Mouse (Mus musculus) thymus, postnatal 4 days (tissue): ENCODE results near the gene Zcchc2.

ENCODE experiments used
- DNase-seq: peaks from one replicate; pipeline ENCODE4 v3.0.0; 2021

Zcchc2 gene

GRCm38 (mm10) chr1:105990138-105990821, at the start of gene Zcchc2:
Gene Zcchc2 (plus strand): TSS chr1:105990406.
- DNase-seq, result peak; percentile 100

DNA sequence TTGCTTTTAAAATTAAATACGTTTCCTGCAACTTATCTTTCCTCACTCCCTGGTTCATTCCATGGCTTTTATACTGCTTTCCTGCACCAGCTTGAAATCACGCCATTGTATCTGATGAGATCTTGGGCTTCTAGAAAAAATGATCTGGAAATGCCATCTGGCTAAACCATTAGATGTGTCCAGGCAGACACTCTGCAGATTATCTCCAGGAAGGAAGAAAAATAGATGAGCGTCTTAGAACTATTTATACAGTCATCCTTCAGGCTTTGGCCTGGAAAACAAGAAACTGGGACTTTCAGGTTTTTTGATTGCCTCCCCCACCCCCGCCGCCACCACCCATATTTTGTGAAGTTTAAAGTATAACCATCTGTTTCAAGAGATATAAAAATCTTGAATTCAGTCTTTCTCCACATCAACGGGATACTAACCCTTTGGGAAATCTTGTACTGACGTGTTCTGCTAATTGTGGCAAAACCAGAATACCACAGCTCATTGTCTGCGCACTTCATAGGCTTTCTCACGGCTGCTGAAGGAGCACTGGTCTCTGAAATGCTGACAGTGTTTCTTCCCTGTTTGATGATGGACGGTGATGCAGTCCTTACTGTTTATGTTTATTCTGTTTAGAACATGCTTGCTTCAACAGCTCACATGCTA, 45.2 kb upstream of the Zcchc2 start:
- no peak for DNase-seq

DNA sequence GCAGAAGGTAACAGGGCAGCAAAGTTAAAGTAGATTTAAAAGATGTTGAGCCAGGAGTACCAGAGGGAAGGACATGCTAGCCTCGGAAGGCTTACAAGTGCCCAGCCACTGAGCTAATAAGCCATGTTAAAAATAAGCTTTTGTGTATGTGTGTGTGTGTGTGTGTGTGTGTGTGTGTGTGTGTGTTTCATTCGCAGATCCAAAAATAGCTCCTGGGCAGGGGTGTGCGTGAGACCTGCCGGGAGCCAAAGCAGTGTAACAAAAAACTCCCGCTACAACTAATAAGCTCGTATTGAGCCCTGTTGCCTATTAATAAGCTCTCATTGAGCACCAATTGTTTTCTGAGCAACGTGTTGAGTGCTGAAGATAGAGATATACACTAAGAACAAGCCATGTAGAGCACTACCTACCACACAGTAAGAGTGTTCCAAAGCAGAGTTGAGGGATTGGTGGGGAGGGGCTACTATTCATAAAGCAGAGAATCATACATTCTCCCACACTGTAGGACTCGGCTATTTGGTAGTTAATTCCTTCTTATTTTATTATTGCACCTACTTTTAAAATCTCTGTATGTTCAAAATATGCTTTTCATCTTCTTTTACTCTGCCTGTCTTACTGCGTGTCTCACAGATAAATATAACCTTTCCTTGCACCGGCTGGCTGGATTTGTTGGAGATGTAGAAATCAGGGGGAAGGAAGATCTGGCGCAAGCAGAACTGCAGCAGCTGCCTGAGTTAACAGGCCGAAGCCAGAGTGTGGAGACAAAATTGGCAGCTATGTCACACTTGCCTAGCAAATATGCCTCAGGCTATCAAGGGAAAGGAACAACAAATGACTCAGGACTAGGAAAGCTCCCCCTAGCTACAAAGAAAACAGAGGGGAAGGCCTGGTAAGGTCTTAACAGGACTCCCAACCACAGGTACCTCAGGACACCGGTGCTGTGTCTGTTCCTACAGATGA, 43.3 kb upstream of the Zcchc2 start:
- DNase-seq, result no peak

DNA sequence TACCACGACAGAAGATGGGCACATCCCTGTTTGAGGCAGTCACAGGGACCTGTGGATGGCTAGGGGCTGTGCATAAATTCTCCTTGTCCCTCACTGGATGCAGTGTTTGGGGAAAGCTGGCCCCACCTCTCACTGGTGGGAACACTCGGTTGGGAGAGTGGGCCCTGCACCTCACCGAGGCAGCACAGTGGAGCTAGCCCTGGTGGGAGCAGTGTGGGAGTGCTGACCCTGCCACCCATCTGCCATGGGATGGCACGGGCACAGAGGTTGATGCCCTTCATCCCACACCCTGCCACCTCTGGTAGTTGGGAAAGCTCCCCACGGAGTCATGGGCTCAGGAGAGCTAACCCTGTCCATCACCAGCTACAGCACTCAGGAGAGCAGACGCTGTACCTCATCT, 41.9 kb upstream of the Zcchc2 start:
- DNase-seq, result no peak

GRCm38 (mm10) chr1:105953588-105953987, 36.6 kb upstream of the Zcchc2 start:
- no peak for DNase-seq

DNA sequence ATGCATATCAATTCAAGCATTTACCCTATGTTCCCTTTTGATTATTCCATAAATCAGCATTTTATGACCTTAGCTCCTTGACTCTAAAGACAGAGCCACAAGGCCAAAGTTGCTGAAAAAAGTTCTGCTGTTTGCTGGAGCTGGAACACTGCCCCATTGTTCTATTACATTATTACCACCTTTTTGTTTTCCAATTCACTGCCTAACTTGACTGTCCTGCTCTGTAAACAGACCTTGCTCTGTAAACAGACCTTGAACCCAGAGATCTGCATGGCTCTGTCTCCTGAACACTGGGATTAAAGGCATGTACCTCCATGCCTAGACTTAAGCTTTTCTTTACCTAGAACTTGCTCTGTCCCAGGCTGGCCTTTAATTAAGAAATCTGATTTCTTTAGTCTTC, 36.2 kb upstream of the Zcchc2 start:
- DNase-seq, result no peak

DNA sequence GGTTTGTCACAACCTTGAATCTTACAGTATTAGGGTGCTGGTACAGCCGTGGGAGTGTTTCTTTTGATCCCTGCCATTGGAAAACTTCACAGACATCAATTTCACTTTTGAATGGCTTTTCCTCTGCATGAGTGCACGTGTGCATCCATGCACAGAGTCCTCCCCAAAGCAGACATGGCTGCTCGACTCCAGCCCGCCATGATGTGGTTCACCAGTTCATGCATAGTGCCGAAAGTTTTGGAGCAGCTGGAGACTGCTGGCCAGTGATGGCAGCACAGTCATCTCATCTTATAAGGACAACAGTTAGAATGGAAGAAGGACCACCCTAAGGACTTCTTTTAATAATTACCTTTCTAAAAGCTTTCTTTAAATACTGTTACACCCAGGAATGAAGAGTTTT, 34.1 kb upstream of the Zcchc2 start:
- no peak for DNase-seq

DNA sequence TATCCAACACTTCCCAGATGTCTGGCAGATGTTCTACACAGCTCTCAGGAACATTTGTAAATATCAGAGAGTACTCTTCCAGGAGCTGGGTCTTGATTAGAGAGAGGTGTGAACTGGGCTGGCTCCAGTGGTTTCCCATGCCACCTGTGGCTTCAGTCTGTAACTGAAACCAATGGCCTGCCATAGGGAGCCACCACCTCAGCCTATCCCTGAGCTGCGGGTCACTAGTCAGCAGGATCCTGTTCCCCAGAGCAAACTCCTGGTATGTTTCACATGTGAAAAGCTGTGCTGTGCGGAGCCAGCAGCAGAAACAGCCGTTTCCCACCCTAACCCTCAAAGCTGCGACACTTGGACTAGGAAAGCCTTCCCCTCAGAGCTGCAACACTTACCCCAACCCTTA, 28.7 kb upstream of the Zcchc2 start:
- no peak for DNase-seq

GRCm38 (mm10) chr1:105962084-105962818, 28.0 kb upstream of the Zcchc2 start:
- DNase-seq, result no peak

- no peak for DNase-seq
Measured at GRCm38 (mm10) chr1:105962852-105963251, 27.4 kb upstream of the Zcchc2 start.

GRCm38 (mm10) chr1:105964514-105964913, 25.7 kb upstream of the Zcchc2 start:
- DNase-seq, result no peak

DNA sequence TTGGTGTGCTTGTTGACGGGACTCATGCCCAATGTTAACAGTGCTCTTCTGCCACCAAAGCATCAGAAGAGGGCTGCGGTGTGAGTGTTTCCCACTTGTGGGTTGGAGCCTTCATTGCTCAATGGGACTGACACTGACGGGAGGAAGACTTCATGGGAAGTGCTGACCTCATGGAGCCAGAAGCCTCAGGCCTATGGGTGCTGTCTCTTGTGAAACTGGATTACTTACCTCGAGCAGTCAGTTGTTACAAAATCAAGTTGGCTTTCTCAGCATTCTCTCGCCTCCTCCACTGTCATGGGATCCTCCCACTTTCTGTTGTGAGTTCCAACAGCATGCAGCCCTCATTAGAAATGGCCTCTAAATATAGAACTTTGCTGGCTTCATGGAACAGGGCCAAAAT, 25.0 kb upstream of the Zcchc2 start:
- DNase-seq, result no peak

- peak; percentile 53 for DNase-seq
Measured at GRCm38 (mm10) chr1:105971490-105972170, 18.6 kb upstream of the Zcchc2 start.

DNA sequence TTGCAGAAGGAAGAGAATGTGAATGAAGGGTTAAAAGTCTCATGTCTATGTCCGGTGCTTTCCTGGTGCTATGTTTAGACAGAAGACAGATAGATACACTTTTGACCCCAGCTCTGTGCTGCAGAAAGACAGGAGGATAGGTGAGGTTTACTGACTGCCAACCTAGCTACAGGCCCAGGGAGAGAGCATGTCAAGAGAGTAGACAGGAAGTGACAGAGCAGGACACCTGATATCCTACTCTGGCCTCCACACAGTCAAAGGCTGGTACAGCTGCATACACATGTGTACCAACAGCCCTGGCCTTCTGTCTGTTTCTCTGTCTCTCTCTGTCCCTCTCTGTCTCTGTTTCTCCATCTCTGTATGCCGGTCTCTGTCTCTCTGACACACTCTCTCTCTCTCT, 16.2 kb upstream of the Zcchc2 start:
- DNase-seq, result no peak

DNA sequence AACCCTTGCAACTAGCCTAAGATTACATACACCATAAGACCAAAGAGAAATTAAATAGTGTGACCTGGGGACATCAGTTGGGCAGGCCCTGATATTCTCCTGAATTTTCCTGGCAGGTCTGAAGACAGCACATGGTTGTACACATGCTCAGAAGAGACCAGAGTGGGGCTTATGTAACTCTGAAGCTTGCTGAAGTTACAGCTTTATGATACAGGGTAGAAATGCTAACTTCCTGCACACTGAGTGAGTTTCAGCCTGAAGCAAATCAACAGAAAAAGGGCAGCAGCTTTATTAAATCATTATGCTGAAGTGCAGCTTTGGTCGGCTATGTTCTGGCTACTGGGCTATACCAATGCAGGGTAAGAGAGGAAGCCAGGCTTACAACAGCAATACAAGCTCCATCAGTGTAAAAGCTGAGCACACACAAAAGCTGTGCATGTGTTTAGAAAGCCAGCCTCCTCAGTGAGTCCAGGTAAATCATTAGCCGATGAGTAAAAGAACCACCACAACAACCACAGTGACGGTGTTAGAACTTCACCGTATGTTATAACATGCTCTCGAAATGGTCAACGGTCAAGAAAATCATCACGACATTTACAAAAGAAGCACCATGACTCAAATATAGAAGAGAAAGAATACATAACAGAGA, 12.6 kb upstream of the Zcchc2 start:
- no peak for DNase-seq

DNA sequence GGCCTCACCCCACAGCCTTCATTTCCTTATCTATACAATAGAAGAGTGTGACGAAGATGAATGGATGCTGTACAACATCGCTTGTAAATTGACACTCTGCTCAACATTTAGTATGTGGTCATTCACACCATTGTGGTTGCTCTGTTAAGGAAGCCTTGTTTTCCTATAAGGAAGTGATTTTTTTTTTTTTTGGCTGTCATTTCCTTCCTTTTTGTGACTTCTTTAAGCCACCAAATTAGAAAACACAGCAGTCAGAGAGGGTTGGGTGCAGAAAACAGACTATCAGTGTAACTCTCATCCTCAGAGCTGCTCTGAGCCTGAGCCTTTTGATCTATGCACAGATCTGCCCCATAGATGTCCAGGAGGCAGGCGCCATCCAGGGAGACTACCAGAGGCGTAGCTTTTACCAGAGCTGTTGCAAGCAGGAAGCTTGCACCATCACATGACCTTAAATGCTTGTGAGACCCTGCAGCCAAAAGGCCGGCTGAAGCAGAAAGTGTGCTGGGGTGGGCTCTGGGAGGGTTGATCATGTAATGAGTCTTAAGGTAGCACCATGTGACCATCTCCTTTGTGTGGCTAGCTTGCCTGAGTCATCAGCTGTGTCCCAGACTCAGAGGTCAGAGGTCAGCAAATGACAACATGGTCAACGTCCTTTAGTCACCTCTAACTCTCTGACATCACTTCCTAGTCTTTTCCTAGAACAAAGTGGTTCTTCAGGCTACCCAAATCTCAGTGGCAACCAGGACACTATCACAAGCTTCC, 9.2 kb upstream of the Zcchc2 start:
- DNase-seq, result no peak

GRCm38 (mm10) chr1:105982496-105983364, 7.5 kb upstream of the Zcchc2 start:
- no peak for DNase-seq

DNA sequence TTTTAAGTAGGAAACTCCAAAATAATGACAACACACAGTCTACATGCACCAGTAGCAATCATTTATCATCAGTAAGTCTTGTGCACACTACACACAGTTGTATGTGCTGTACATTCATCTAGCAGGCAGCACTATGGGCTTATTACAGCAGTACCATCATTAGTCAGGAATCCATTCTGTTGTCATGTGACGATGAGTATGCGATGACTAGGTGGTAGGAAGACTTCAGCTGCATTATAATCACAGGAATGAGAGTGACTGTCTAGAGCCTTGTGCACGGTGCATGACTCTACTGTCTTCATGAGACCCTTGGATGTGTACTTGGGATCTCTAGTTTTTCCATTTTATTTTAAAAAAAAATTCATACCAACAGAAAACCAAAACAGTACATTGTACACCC, 6.0 kb upstream of the Zcchc2 start:
- no peak for DNase-seq

DNA sequence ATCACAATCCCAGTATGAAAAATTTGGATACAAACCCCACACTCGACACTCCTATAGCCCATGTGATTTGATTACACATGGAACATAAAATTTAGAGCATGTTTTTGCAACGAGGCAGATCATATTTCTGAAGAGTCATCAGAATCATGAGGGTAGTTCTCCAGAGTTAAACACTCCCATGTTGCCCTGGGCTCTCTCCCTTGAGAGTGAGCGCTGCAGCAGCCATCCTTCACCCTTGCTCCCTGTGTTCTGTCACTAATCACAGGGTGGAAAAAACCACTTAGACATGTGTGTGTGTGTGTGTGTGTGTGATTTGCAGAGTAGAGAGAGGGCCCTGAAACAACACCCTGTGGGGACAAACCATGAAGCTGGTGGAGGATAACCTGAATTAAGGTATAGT, 2.0 kb upstream of the Zcchc2 start:
- DNase-seq, result no peak
